Mouse (Mus musculus) layer of hippocampus, postnatal 10 days (tissue): Measurements from ENCODE around the gene Gm5134. TPM values are rescaled to one million over a fixed set of nuclear protein-coding genes. Genes with fewer than 3 reads are reported as not detected.
"Not testable (repeated sequence)": the region's sequence is repeated elsewhere in the genome, so short reads cannot be mapped to it uniquely, and the experiment has no call there.

Source experiments
- DNase-seq, 2 experiments: peaks; one replicate each; pipeline ENCODE4 v3.0.0; 2021; ENCODE audit warnings: low spot score in 2 of 2
- total RNA-seq, 2 experiments: library from RNA; stranded (reverse); gene quantifications; 2 replicates each; pipeline ENCODE4 v1.2.3; 2021

The Gm5134 gene
- total RNA-seq, 2 experiments from 2014 or later = not detected

GRCm38 (mm10) chr10:75994531-75995210, 40.4 kb downstream of the Gm5134 start:
- DNase-seq = not testable (repeated sequence)

DNA sequence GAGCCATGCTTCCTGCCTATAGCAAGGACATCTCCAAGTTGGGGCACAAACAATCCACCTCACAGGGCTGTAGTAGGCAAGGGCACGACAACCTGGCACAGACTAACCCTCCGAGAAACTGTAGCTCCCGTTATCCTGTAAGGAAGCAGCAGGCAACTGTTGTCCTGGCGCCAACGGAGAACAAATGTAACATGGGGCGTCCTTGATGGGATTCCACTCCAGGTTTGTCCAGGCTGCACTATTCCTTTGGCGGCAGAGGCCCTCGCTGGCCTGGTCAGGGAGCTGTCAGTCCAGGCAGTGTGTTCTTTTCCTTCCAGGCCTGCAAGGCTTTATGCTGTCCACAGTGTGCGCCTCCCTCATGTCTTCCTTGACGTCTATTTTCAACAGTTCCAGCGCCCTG, 41.1 kb downstream of the Gm5134 start:
- DNase-seq = no peak

- no peak for DNase-seq
Measured at GRCm38 (mm10) chr10:75996315-75996714, 42.0 kb downstream of the Gm5134 start.

DNA sequence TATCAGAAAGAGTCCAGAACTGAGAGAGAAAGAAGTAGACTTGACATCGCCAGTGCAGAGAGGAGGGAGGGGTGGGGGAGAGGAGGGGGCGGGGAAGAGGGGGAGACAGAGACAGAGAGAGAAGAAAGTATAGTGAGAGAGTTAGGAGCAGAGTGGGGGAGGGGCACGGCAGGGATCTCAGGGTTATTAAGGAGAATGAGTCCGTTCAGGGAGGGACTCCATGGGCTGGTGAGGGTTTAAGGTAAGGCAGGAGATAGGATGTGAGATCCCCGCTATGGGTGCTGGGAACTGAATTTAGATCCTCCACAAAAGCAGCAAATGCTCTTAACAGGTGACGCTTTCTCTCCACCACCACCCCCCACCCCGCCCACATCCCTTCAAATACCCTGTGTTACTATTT, 46.8 kb downstream of the Gm5134 start:
- DNase-seq = no peak

GRCm38 (mm10) chr10:76002101-76002521, 47.8 kb downstream of the Gm5134 start:
- no peak for DNase-seq

- no peak for DNase-seq
Measured at GRCm38 (mm10) chr10:76002615-76003014, 48.3 kb downstream of the Gm5134 start.

- DNase-seq = no peak
Measured at GRCm38 (mm10) chr10:76003221-76003620, 48.9 kb downstream of the Gm5134 start.

DNA sequence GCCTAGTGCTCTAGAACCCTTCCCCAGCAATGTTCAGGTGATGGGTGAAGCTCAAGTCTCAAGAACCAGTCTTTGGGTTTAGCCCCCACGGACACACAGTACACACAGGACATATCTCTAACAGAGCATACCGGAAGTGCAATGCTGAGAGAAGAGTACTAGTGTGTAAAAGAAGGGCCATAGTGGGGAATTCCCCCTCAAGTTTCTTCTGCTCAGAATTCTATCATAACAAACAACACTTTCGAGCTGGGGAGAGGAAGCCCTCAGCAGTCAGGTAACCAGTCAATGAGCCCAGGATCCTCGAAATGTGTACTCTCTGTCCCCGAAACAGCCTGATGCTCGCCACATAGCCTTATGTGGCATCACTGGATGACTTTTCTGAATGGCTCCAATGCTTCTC, 52.1 kb downstream of the Gm5134 start:
- no peak for DNase-seq

DNA sequence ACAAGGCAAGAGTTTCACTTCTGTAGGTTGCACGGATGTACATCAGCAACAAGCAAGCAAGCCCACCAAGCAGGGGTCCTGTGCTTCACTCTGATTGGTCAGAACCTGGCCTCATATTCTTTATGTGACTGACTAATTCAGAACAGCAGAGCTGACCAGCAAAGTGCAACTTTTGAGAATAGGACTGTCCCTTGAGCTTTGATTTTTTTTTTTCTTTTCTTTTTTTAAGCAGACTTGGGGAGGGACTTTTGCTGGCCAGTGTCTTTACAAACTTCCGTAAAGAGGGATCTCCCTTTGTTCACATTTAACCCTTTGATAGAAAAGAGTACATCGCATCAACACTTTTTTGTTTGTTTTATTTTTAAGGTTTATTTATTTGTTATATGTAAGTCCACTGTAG, 55.5 kb downstream of the Gm5134 start:
- no peak for DNase-seq

DNA sequence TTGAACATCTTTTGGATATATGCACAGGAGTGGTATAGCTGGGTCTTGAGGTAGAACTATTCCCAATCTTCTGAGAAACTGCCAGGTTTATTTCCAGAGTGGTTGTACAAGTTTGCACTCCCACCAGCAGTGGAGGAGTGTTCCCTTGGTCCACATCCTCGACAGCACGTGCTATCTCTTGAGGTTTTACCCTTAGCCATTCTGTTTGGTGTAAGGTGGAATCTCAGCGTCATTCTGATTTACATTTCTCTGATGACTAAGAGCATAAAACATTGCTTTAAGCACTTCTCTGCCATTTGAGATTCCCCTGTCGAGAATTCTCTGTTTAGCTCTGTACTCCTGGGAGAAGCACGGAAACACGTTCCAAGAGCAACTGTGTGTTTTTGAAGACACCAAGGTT, 58.6 kb downstream of the Gm5134 start:
- no peak for DNase-seq

DNA sequence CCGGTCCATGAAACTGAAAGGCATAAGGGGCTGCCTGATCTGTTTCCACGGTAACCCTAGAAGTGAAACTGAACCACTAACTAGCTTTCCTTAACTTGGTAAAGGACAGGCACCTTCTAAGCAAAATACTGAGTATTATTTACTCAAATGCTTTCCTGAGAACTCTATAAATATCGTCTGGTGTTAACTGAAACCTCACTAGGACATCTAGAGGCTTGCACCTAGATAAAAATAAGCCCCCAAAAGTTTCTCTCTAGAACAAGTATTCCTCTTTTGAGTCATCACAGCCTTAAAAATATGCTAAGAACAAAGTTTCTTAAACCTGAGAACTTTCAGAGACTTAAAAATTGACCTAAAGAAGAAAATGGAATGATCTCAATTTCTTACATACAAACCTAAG, 62.6 kb downstream of the Gm5134 start:
- DNase-seq = no peak

GRCm38 (mm10) chr10:76021728-76022127, 67.4 kb downstream of the Gm5134 start:
- DNase-seq = no peak

GRCm38 (mm10) chr10:76023921-76024320, 69.6 kb downstream of the Gm5134 start:
- DNase-seq = no peak

DNA sequence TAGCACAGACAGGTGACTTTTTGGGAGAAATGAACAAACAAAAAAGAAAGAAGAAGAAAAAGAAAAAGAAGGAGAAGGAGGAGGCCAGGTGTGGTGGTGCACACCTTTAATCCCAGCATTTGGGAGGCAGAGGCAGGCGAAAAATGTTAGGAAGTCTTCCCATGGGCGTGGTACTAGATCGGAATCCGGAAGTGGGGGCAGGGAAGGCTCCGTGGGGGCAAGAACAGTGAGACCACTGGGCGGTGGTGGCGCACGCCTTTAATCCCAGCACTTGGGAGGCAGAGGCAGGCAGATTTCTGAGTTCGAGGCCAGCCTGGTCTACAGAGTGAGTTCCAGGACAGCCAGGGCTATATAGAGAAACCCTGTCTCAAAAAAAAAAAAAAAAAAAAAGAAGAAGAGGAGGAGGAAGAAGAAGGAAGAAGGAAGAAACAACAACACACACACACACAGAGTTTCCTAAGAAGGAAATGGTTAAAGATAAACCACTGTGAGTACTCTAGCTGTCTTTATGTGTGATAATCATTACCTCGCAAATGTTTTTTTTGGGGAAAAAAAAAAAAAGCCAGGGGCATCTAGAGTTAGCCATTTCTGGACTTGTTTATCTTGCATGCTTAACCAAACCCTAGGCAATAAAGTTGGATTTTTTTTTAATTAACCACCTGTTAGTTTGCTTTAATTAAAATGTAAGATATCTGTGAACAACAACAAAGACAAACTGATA, 71.3 kb downstream of the Gm5134 start:
- DNase-seq = no peak

DNA sequence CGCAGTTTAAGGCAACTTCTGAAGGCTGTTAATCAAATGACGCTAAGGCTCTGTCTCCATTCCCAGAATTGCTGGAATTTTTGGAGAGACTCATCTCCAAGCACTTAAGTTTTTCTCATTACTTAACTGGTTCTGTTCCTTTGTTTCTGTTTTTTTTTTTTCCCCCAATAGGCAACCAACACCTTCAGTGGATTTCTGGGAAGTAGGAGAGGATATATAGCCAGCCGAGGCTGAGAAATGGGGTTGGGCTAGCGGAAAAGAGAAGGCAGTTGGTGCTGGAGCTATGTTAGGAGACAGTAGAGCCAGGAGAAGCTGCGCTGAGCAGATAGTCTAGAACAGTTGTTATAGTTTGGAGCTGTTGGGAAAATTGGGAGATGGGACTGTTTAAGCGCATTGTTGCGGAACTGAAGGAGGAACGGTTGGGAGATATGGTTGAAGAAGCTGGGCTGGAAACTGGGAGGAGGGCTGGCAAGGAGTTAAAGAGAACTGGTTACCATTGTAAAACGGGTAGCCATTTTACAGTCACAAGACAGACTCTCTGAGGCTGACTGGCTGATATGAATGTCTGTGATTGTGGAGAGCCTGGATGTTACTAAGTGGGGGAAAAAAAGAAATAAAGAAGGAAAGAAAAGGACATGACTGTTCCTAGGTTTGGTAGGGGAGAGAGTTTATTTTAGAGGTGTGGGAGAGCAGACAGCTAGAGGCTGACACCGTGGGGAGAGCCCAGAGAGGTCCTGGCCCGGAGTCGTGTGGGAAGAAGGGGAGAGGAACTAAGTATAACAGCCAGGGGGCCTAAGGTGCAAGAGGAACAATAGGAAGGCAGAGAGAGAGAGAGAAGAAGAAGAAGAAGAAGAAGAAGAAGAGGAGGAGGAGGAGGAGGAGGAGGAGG, 73.1 kb downstream of the Gm5134 start:
- no peak for DNase-seq

GRCm38 (mm10) chr10:76028016-76028366, 73.7 kb downstream of the Gm5134 start:
- no peak for DNase-seq

DNA sequence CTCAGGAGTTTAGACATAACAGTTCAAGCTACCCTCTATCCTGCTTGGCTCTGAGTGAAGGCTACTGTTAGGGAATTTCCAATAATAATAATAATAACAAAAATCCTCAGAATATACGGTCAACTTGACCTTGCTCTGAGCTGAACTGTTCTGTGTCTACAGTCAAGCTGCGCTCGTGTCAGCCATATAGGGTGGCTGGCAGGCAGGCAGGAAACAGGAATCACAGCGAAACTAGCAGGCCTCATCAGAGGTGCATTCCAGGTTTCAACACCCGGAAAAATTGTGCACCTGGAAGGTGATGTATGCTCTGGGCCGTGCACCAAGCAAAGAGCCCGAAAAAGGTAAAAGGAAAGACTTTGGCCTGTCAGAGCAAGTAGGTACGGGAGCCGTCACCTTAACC, 74.1 kb downstream of the Gm5134 start:
- no peak for DNase-seq

DNA sequence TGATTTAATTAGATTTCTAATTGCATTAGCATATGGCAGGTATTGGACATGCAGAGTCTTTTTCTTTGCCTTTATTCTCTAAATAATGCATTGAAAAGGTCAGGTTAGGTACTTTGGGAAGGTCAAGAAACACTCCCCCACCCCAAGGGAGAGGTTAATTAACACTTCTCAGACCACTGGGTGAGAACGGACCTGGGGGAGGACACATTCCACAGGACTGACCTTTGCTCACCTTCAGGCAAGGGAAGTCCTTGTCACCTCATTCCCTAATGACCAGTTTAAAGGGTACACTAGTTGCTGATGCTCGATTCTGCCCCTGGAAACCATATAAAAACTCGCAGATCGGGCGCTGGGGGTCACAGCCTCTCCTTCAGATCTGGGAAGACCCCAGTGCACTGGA, 75.0 kb downstream of the Gm5134 start:
- no peak for DNase-seq

- DNase-seq = no peak
Measured at GRCm38 (mm10) chr10:76030496-76030895, 76.2 kb downstream of the Gm5134 start.

- DNase-seq = no peak
Measured at GRCm38 (mm10) chr10:76031511-76032401, 77.4 kb downstream of the Gm5134 start.
